22 mouse cellular contexts compared by ENCODE assay signal in genomic region chr8:124169749-124170148, GRCm38 (mm10).
"Had no signal": no experiment of that assay in that cellular context is flagged by ENCODE, and none has a peak within 500 bp of the region (broad histone marks: within the 10 kb centered on the region; RNA-seq: fewer than 3 reads in every experiment).

No protein-coding gene starts in this region.

- H3K27ac ChIP-seq: kidney, postnatal 0 days; layer of hippocampus, adult 2 months; limb, embryonic 10.5 days; limb, embryonic 13.5 days; liver, embryonic 12.5 days; liver, embryonic 15.5 days; lung, embryonic 15.5 days; midbrain, embryonic 10.5 days; midbrain, embryonic 13.5 days had no signal

- DNase-seq: kidney, postnatal 25 days; layer of hippocampus, adult 9-11 months; liver; lung, adult 18-20 months; lung, postnatal 10 days; lung, postnatal 36 days; right cerebral cortex, postnatal 25 days; spleen, adult 18-20 months; thymus, adult 18-20 months; thymus, postnatal 14 days; thymus, postnatal 4 days had no signal

- H3K4me3 ChIP-seq: layer of hippocampus, adult 2 months; limb, embryonic 10.5 days; limb, embryonic 13.5 days; liver, embryonic 12.5 days; liver, embryonic 15.5 days; lung, embryonic 15.5 days; megakaryocyte, embryonic 14.5 days; midbrain, embryonic 10.5 days; midbrain, embryonic 13.5 days had no signal

- H3K4me2 ChIP-seq: limb, embryonic 13.5 days; liver, embryonic 12.5 days; liver, embryonic 15.5 days; lung, embryonic 15.5 days; midbrain, embryonic 13.5 days had no signal

- ATAC-seq: liver, embryonic 12.5 days; midbrain, embryonic 13.5 days; midbrain, embryonic 16.5 days had no signal

- H3K36me3 ChIP-seq: limb, embryonic 10.5 days; limb, embryonic 13.5 days; liver, embryonic 12.5 days; liver, embryonic 15.5 days; lung, embryonic 15.5 days; midbrain, embryonic 10.5 days; midbrain, embryonic 13.5 days had no signal

- H3K4me1 ChIP-seq: limb, embryonic 10.5 days; liver, embryonic 12.5 days; liver, embryonic 15.5 days had no signal

- H3K27me3 ChIP-seq: limb, embryonic 13.5 days; liver, embryonic 15.5 days had no signal

- H3K9me3 ChIP-seq: limb, embryonic 10.5 days; limb, embryonic 13.5 days; liver, embryonic 12.5 days; liver, embryonic 15.5 days; lung, embryonic 15.5 days; megakaryocyte, embryonic 14.5 days; midbrain, embryonic 10.5 days; midbrain, embryonic 13.5 days had no signal

- H3K9ac ChIP-seq: limb, embryonic 13.5 days; liver, embryonic 12.5 days; liver, embryonic 15.5 days; lung, embryonic 15.5 days; midbrain, embryonic 13.5 days had no signal
